Mouse (Mus musculus): Measurements from ENCODE around the gene Cnnm2.

The Cnnm2 gene

GRCm38 (mm10) chr19:46929044-46929587, 167.7 kb downstream of the Cnnm2 start:
- DNase-seq, result no peak
